Mouse (Mus musculus) thymus, adult 2 months (tissue): ENCODE results near the gene Zfp598.
"Not testable (repeated sequence)": the region's sequence is repeated elsewhere in the genome, so short reads cannot be mapped to it uniquely, and the experiment has no call there.

Experiments used
- CTCF ChIP-seq: fragments of 200-500 bp; IDR thresholded peaks from 2 replicates; pipeline ENCODE4 v1.5.1; 2012; ENCODE audit warnings: mild to moderate bottlenecking, control low read depth, low read length, moderate library complexity, borderline replicate concordance; ENCODE audit not compliant: control insufficient read depth, poor library complexity, insufficient read depth; ENCODE audit errors: extremely low read depth
- POLR2A ChIP-seq: fragments of 200-500 bp; IDR thresholded peaks from 2 replicates; pipeline ENCODE4 v1.6.1; 2012; ENCODE audit warnings: mild to moderate bottlenecking, low read length, control low read depth, moderate library complexity; ENCODE audit not compliant: control insufficient read depth, poor library complexity, insufficient read depth; ENCODE audit errors: extremely low read depth

DNA sequence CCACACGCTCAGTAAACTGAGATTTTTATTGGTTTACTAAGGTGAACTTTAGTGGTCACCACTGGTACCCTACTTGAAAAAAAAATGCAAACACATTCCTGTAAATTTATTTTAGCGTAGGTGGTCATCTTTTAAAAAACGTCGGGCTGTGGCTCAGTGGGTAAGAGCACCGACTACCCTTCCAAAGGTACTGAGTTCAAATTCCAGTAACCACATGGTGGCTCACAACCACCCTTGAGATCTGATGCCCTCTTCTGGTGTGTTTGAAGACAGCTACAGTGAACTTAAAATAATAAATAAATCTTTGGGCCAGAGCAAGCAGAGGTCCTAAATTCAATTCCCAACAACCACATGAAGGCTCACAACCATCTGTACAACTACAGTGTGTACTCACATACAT, 49.5 kb downstream of the Zfp598 start:
- not testable (repeated sequence) for TF ChIP-seq POLR2A, CTCF
